Mouse (Mus musculus) CH12.LX (cell line): ENCODE data around the gene Dapk1. TPM values are rescaled to one million over a fixed set of nuclear protein-coding genes. Genes with fewer than 3 reads are reported as not detected.

Experiments used
- DNase-seq: peaks from one replicate; pipeline ENCODE4 v3.0.0-alpha.2; 2013; ENCODE audit errors: extremely low read depth
- H3K27ac ChIP-seq: 2 replicates; pipeline ENCODE4 v1.5.1; 2012; ENCODE audit warnings: low read depth, mild to moderate bottlenecking, control low read depth, moderate library complexity; ENCODE audit not compliant: insufficient read depth
- H3K27me3 ChIP-seq: replicated peaks from 2 replicates; pipeline ENCODE3; 2012; ENCODE audit warnings: inconsistent platforms
- H3K36me3 ChIP-seq, 2 experiments: replicated peaks in 1 of 2; 2 replicates each; pipeline versions ENCODE3 to v1.6.1; 2012; ENCODE audit warnings: inconsistent platforms in 1 of 2, low read length in 1 of 2, mild to moderate bottlenecking in 1 of 2, mixed read lengths in 1 of 2, moderate library complexity in 1 of 2; ENCODE audit not compliant: control insufficient read depth in 1 of 2, insufficient read depth in 1 of 2
- H3K4me1 ChIP-seq, 2 experiments: 2 replicates each; pipeline ENCODE4 v1.6.1; 2012; ENCODE audit warnings: inconsistent platforms in 1 of 2, moderate library complexity in 1 of 2; ENCODE audit not compliant: insufficient read depth in 2 of 2, control insufficient read depth in 1 of 2
- H3K4me2 ChIP-seq: 2 replicates; pipeline ENCODE4 v1.6.1; 2012; ENCODE audit warnings: low read depth, mild to moderate bottlenecking, control low read depth; ENCODE audit not compliant: poor library complexity, insufficient read depth, severe bottlenecking
- H3K4me3 ChIP-seq, 3 experiments: fragments of 150-350 bp in 1 of 3; sonication (generic) in 1 of 3; replicated peaks in 1 of 3; 2 replicates each; pipeline versions ENCODE3 to v1.5.1; 2011 to 2012; ENCODE audit warnings: low read depth in 2 of 3, low read length in 2 of 3, mild to moderate bottlenecking in 2 of 3, moderate library complexity in 2 of 3, control low read depth in 1 of 3, improper control_type of control experiment in 1 of 3, inconsistent platforms in 1 of 3, mixed read lengths in 1 of 3; ENCODE audit not compliant: poor library complexity in 1 of 3
- H3K79me2 ChIP-seq: replicated peaks from 2 replicates; pipeline ENCODE4 v1.6.1; 2012; ENCODE audit warnings: mild to moderate bottlenecking, moderate library complexity; ENCODE audit not compliant: control insufficient read depth, poor library complexity, insufficient read depth, severe bottlenecking; ENCODE audit errors: extremely low read depth
- H3K9ac ChIP-seq: 2 replicates; pipeline ENCODE4 v1.6.1; 2012; ENCODE audit warnings: low read depth, mild to moderate bottlenecking, control low read depth, moderate library complexity; ENCODE audit not compliant: insufficient read depth
- H3K9me3 ChIP-seq: replicated peaks from 2 replicates; pipeline ENCODE3; 2012; ENCODE audit warnings: low read length, inconsistent platforms, mixed read lengths
- CTCF ChIP-seq, 2 experiments: IDR thresholded peaks in 1 of 2; conservative IDR thresholded peaks in 1 of 2; 2 replicates each; pipeline ENCODE4 v1.5.1; 2011 to 2012; ENCODE audit warnings: low read depth in 2 of 2, low read length in 2 of 2, improper control_type of control experiment in 1 of 2, inconsistent platforms in 1 of 2, mild to moderate bottlenecking in 1 of 2, moderate library complexity in 1 of 2
- EP300 ChIP-seq: IDR thresholded peaks from 2 replicates; pipeline ENCODE4 v1.6.1; 2011; ENCODE audit warnings: low read length, improper control_type of control experiment
- ETS1 ChIP-seq: conservative IDR thresholded peaks from 2 replicates; pipeline ENCODE4 v1.6.1; 2012; ENCODE audit warnings: low read depth, mild to moderate bottlenecking, inconsistent platforms, low read length, improper control_type of control experiment, moderate library complexity
- GABPA ChIP-seq: IDR thresholded peaks from 2 replicates; pipeline ENCODE4 v1.6.1; 2012; ENCODE audit warnings: low read depth, low read length, improper control_type of control experiment, inconsistent platforms; ENCODE audit not compliant: insufficient replicate concordance
- HCFC1 ChIP-seq: IDR thresholded peaks from 2 replicates; pipeline ENCODE4 v1.6.1; 2012; ENCODE audit warnings: low read depth, mild to moderate bottlenecking, inconsistent platforms, low read length, improper control_type of control experiment
- JUN ChIP-seq: IDR thresholded peaks from 2 replicates; pipeline ENCODE4 v1.6.1; 2011; ENCODE audit warnings: low read depth, mild to moderate bottlenecking, low read length, improper control_type of control experiment, moderate library complexity; ENCODE audit not compliant: insufficient read depth
- MEF2A ChIP-seq: IDR thresholded peaks from 2 replicates; pipeline ENCODE4 v1.6.1; 2014; ENCODE audit warnings: low read depth, mild to moderate bottlenecking, inconsistent platforms, low read length, improper control_type of control experiment, borderline replicate concordance
- NELFE ChIP-seq: IDR thresholded peaks from 2 replicates; pipeline ENCODE4 v1.6.1; 2011; ENCODE audit warnings: low read depth, low read length, improper control_type of control experiment
- NRF1 ChIP-seq: IDR thresholded peaks from 2 replicates; pipeline ENCODE4 v1.6.1; 2014; ENCODE audit warnings: low read depth, mild to moderate bottlenecking, inconsistent platforms, low read length, improper control_type of control experiment, moderate library complexity
- PAX5 ChIP-seq: IDR thresholded peaks from 2 replicates; pipeline ENCODE4 v1.6.1; 2012; ENCODE audit warnings: low read length, inconsistent platforms, mixed read lengths
- POLR2A ChIP-seq: IDR thresholded peaks from 2 replicates; pipeline ENCODE4 v1.6.1; 2011; ENCODE audit warnings: low read depth, mild to moderate bottlenecking, improper control_type of control experiment, low read length
- SIN3A ChIP-seq: IDR thresholded peaks from 2 replicates; pipeline ENCODE4 v1.6.1; 2012; ENCODE audit warnings: low read length, improper control_type of control experiment, inconsistent platforms
- TBP ChIP-seq: conservative IDR thresholded peaks from 2 replicates; pipeline ENCODE4 v1.6.1; 2011; ENCODE audit warnings: low read depth, low read length, improper control_type of control experiment
- TCF12 ChIP-seq: IDR thresholded peaks from 2 replicates; pipeline ENCODE4 v1.6.1; 2014; ENCODE audit warnings: low read depth, mild to moderate bottlenecking, inconsistent platforms, low read length, improper control_type of control experiment
- UBTF ChIP-seq: IDR thresholded peaks from 2 replicates; pipeline ENCODE4 v1.6.1; 2012; ENCODE audit warnings: low read depth, mild to moderate bottlenecking, inconsistent platforms, low read length, improper control_type of control experiment, moderate library complexity
- ZC3H11A ChIP-seq: IDR thresholded peaks from 2 replicates; pipeline ENCODE4 v1.6.1; 2012; ENCODE audit warnings: low read depth, mild to moderate bottlenecking, inconsistent platforms, low read length, improper control_type of control experiment
- ZKSCAN1 ChIP-seq: IDR thresholded peaks from 2 replicates; pipeline ENCODE4 v1.6.1; 2012; ENCODE audit warnings: low read depth, inconsistent platforms, low read length, improper control_type of control experiment, borderline replicate concordance
- dilution Hi-C: fragments of 300-500 bp; cut with MboI; formaldehyde crosslinking; loops from 2 replicates; pipeline ENCODE4 v1.14.3; 2020; ENCODE audit warnings: low sequenced_read_pairs; ENCODE audit not compliant: extremely low pct_unique_long_range_greater_than_20kb, extremely low pct_ligation_motif_present
- in situ Hi-C: fragments of 300-500 bp; cut with MboI; formaldehyde crosslinking; loops from 3 replicates; pipeline ENCODE4 v1.14.3; 2019; ENCODE audit warnings: low sequenced_read_pairs, low pct_ligation_motif_present, low pct_unique_long_range_greater_than_20kb, mixed read lengths
- polyA plus RNA-seq: library from polyadenylated mRNA; unstranded; fragments of >175 nt; gene quantifications from 2 replicates; pipeline ENCODE4 v1.2.1, GENCODE M21; 2012; ENCODE audit warnings: low read depth; ENCODE audit not compliant: insufficient read length
- total RNA-seq, 2 experiments: library from RNA; depleted of rRNA; stranded (reverse); fragments of 300-350 nt in 1 of 2; fragments of >200 nt in 1 of 2; gene quantifications; 2 replicates each; pipeline ENCODE4 v1.2.3; 2012 to 2014

Gene Dapk1
- total and polyA plus RNA-seq, 3 experiments = not detected

- no peak for TF ChIP-seq TCF12
- TF ChIP-seq NRF1 = no peak
- TF ChIP-seq PAX5 = no peak
- TF ChIP-seq MEF2A = no peak
- TF ChIP-seq SIN3A = no peak
- TF ChIP-seq ETS1 = no peak
- no peak for TF ChIP-seq CTCF (conservative IDR thresholded peaks at IDR 0.05 in 1 of 2, IDR thresholded peaks at IDR 0.05 in 1 of 2; ENCODE audit: low read depth in 2 of 2, low read length in 2 of 2)
- no peak for TF ChIP-seq UBTF
- TF ChIP-seq ZKSCAN1 = no peak
- TF ChIP-seq NELFE = no peak
- no peak for TF ChIP-seq EP300
- no peak for TF ChIP-seq JUN
- TF ChIP-seq ZC3H11A = no peak
- no peak overlapping the region for H3K4me3 ChIP-seq
- in situ Hi-C loops = no loop called here
- dilution Hi-C loops = no loop called here
- H3K9me3 ChIP-seq = peaks cover 85% of the 10 kb centered on the region
- no peak overlapping the region for H3K4me2 ChIP-seq
- no peak overlapping the region for H3K27ac ChIP-seq
- no peak overlapping the region for H3K9ac ChIP-seq
- no peaks in the 10 kb centered on the region for H3K4me1 ChIP-seq
- H3K27me3 ChIP-seq = no peaks in the 10 kb centered on the region
- H3K36me3 ChIP-seq = no peaks in the 10 kb centered on the region
- H3K79me2 ChIP-seq = no peaks in the 10 kb centered on the region
- DNase-seq = no peak
Measured at GRCm38 (mm10) chr13:60678912-60679311, 77.2 kb downstream of the Dapk1 start.

GRCm38 (mm10) chr13:60682714-60683695, 81.3 kb downstream of the Dapk1 start:
- Histone ChIP-seq H3K4me1 (no peaks in the 10 kb centered on the region), H3K4me2 (no peak overlapping the region), H3K27me3 (no peaks in the 10 kb centered on the region), H3K9ac (no peak overlapping the region), H3K9me3 (peaks cover 84% of the 10 kb centered on the region), H3K36me3 (no peaks in the 10 kb centered on the region), H3K27ac (no peak overlapping the region), H3K79me2 (no peaks in the 10 kb centered on the region), H3K4me3 (no peak overlapping the region)
- in situ Hi-C loops (no loop called here), dilution Hi-C loops (no loop called here)
- no peak for DNase-seq
- TF ChIP-seq GABPA (no peak), POLR2A (no peak), EP300 (no peak), TBP (no peak), HCFC1 (no peak)
